8 mouse cellular contexts compared by ENCODE assay signal in the genomic region with DNA sequence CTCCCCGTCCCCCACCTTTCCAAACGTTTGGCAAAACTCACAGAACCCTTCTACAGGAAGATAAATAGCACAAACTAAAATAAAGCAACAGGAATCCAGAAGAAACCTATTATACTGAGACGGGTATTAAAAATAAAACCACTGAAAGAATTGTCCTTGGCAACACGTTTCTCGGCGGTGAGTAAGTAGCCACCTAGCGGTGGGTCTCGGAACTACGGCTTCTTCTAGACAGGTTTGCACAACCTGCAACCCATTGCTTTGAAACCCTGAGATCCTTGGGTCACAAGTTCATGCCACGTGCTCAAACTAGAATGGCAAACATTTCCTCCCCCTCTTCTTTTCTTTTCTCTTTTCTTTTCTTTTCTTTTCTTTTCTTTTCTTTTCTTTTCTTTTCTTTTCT. TPM values are rescaled to one million over a fixed set of nuclear protein-coding genes. Genes with fewer than 3 reads are reported as not detected.
A peak's percentile ranks its signal among the peaks of the same experiment; 100 is the strongest.
DNase-seq lines count a peak whose midpoint lies in the region; ATAC-seq and TF ChIP-seq lines count a peak whose summit lies in the region.

No protein-coding gene starts in this region.

- DNase-seq in cerebellum, adult 11 months, result peak; percentile 42
- peak; percentile 88 for DNase-seq in 3T3-L1 (ENCODE audit: low read depth, low spot score)
- peak; percentile 42 for DNase-seq in adrenal gland, adult 8-10 months
- peak; percentile 57 for DNase-seq in embryo, embryonic 11.5 days (ENCODE audit: low read depth, low spot score)
- peak; percentile 70 for DNase-seq in kidney, postnatal 14 days
- peak; percentile 58 for DNase-seq in lung, adult 2 months
- peak; percentile 29 to 51 for DNase-seq in spleen, adult 2 months (ENCODE audit: low read depth in 1 of 2, low spot score in 2 of 2)

- no peaks in the 10 kb centered on the region for H3K4me1 ChIP-seq in lung, adult 2 months (ENCODE audit: control insufficient read depth, insufficient read depth, low read length)
- H3K4me1 ChIP-seq in spleen, adult 2 months (ENCODE audit: control insufficient read depth, insufficient read depth, insufficient read length), result no peaks in the 10 kb centered on the region

- H3K27me3 ChIP-seq in spleen, adult 2 months (ENCODE audit: control insufficient read depth, insufficient read depth, low read length), result no peaks in the 10 kb centered on the region

- ATAC-seq in cerebellum, adult (ENCODE audit: insufficient number of reproducible peaks, low FRiP score, low TSS enrichment), result no peak

- H3K4me3 ChIP-seq in lung, adult 2 months (replicated peaks; ENCODE audit: extremely low read depth, low read depth, low read length), result no peak overlapping the region
- no peak overlapping the region for H3K4me3 ChIP-seq in spleen, adult 2 months (ENCODE audit: extremely low read depth, insufficient read depth, insufficient read length)

- no peak overlapping the region for H3K27ac ChIP-seq in spleen, adult 2 months (ENCODE audit: insufficient read depth, low read length)

- H3K36me3 ChIP-seq in spleen, adult 2 months (ENCODE audit: control insufficient read depth, insufficient read depth, low read length), result peaks cover 25% of the 10 kb centered on the region

- 17% methylated on average over 10 of the region's 10 CpGs for WGBS in lung, adult 2 months
- 20% methylated on average over 10 of the region's 10 CpGs for WGBS in spleen, adult 2 months

- TF ChIP-seq CTCF in lung, adult 2 months (IDR thresholded peaks at IDR 0.05; ENCODE audit: insufficient read depth, low read length), result peak; percentile 71
- TF ChIP-seq CTCF in spleen, adult 2 months (IDR thresholded peaks at IDR 0.05; ENCODE audit: extremely low read depth, insufficient read depth, insufficient read length, insufficient replicate concordance), result peak; percentile 53; the same call in 1 of the 2 replicates

- TF ChIP-seq POLR2A in lung, adult 2 months (IDR thresholded peaks at IDR 0.05; ENCODE audit: borderline replicate concordance, extremely low read depth, low read depth, low read length), result no peak
- no peak for TF ChIP-seq POLR2A in spleen, adult 2 months (IDR thresholded peaks at IDR 0.05; ENCODE audit: low read depth, low read length)

RNA-seq across cellular contexts. Expression of gene Zfp64, which starts 25.7 kb away (rescaled TPM):
- total RNA-seq in adrenal gland, adult 8-10 months (2022), result 10 to 100 TPM; 15.5 to 23.2 (median 19.7) TPM
- polyA plus RNA-seq in lung, adult 2 months (2012; rRNA removed), result 26.5 and 29.9 TPM in 2 replicates
- polyA plus RNA-seq in spleen, adult 2 months (2012; rRNA removed), result 21.3 and 25.3 TPM in 2 replicates
